Mouse (Mus musculus): ENCODE results near the gene Gnat1.

Gene Gnat1

DNA sequence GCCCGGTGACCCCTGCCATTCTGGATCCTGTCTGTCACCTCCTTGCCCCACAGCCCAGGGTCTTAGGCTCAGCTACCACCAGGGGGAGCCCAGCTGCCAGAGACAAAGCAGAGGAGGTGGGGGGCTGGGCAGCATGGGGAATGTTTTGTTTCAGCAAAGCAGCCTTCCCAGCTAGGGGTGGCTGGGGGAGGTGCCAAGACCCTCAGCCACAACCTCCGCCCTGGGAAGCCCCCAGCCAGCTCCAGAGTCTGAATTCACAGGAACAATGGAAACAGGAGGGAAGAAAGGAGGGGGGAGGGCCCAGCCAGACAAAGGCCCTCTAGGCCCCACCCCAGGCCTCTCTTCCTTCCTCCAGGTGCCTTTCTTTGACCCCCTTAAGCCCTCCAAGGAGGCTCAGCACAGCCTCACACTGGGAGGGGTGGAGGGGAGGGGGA is 52.7 kb downstream of the Gnat1 start:
- DNase-seq (ENCODE audit: low spot score in 2 of 2) = peak; percentile 73 to 88

DNA sequence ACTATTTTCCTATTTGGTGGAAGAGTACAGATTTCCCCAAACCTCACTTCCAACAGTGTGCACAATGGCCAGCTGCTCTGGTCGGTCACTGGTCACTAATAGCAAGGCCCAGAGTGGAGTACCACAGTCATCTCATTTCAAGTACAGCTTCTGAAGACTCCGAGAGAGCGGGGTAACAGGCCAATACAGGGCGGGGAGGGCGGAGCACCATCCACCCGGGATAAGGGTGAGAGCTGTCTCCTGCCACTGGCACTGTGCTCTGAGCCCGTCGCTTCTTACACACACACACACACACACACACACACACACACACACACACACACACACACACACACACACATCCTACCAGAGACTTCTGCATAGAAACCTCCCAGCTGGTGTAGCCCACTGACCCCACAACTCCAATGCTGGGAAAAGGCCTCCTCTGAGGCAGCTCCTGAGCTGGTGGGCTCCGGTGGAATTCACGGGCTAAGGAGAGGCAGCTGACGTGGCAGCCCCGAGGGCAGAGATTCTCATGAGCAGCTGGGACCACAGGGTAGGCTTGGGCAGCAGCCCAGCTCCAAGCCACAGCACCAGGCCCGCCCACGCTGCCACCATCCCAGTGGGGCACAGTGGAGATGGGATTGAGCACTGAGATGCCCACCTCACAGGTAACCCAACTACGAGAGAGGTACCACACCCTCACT is 53.2 kb downstream of the Gnat1 start:
- DNase-seq (ENCODE audit: low spot score in 2 of 2) = no peak

DNA sequence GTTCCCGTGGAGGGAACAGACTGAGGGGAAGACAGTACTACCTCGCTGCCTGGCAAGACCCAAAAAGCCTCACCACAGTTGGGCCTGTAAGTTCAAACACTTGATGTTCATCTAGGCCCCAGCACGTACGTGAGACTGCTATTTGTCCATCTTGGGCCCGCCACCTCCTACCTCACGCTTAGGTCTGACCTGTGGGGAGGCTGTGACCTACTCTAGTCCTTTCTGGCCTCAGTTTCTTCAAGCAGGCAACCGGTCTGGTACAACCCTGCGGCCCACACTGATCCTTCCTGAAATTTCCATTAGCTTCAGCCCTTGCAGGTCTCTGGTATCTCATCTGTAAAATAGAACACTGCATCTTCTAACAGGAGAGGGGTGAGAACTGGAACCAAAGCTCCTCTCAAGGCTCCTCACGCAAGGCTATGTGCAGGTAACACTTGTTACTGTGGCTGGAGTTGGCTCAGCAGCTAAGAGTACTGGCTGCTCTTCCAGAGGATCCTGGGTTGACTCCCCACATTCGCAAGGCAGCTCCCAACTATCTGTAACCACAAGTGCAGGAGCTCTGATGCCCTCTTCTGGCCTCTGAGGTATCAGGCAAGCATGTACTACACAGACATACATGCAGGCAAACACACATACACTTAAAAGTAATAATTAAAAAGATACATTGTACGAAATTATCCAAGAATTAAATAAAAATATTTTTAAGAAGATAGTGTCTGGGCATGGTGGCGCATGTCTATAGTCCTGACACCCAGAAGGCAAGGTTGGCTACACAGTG is 54.0 kb downstream of the Gnat1 start:
- DNase-seq (ENCODE audit: low spot score in 2 of 2) = no peak

DNA sequence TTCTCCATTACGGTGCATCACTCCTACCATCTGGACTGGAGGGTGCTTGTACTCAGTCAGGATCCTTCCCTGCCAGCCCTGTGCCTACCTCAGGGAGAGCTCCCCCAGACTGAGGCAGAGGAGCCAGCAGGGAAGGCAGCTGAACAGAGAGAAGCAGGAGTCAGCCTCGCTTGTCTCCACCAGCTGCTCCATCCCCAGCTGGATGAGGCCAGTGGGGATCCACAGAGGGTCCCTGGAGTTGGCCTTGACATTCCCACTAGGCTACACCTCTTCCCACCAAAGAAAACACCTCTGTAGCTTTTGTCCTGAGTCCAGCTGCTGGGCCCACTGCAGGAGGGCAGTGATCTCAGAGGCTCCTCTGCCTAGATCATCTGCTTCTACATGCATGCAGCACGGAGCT is 54.6 kb downstream of the Gnat1 start:
- DNase-seq (ENCODE audit: low spot score in 2 of 2) = no peak

DNA sequence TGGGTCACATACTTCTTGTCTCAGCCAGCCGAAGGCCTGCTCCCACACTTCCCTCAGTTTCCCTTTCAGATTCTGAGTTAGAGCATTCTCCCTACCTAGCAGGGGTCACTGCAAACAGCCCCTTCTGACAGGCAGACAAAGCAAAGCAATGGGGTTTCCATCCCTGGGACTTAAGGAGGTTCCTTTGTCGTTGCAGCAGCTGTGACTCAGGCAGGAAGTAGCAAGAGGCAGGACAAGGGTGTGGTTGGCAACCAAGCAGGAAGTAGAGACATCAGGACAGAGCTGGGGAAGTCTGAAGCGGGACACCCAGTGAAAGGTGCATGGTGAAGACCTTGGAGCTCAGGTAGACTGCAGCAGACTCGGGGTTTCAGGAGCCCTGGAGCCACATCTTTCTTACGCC is 55.0 kb downstream of the Gnat1 start:
- no peak for DNase-seq (ENCODE audit: low spot score in 2 of 2)

All from urinary bladder, postnatal 4 days (tissue).